Mouse (Mus musculus) splenic B cell, adult 2 months (primary cell): ENCODE measurements around the gene Mthfsl.
"Not testable (repeated sequence)": the region's sequence is repeated elsewhere in the genome, so short reads cannot be mapped to it uniquely, and the experiment has no call there.

ENCODE experiments used
- DNase-seq: peaks from one replicate; pipeline ENCODE4 v3.0.0-alpha.2; 2011; ENCODE audit warnings: low read depth, low spot score
- H3K27me3 ChIP-seq: 2 replicates; pipeline ENCODE4 v1.6.1; 2012; ENCODE audit warnings: mild to moderate bottlenecking, low read length, moderate library complexity, mixed read lengths; ENCODE audit not compliant: control insufficient read depth, poor library complexity, insufficient read depth, severe bottlenecking
- H3K36me3 ChIP-seq: 2 replicates; pipeline ENCODE4 v1.6.1; 2012; ENCODE audit warnings: mild to moderate bottlenecking, low read length, moderate library complexity, mixed read lengths; ENCODE audit not compliant: control insufficient read depth, poor library complexity, insufficient read depth, severe bottlenecking

Gene Mthfsl

GRCm38 (mm10) chr9:88710910-88711438, 9.1 kb downstream of the Mthfsl start:
- not testable (repeated sequence) for H3K27me3 ChIP-seq, DNase-seq, H3K36me3 ChIP-seq

GRCm38 (mm10) chr9:88710439-88710838, 9.7 kb downstream of the Mthfsl start:
- not testable (repeated sequence) for DNase-seq, H3K27me3 ChIP-seq, H3K36me3 ChIP-seq

GRCm38 (mm10) chr9:88709794-88710193, 10.3 kb downstream of the Mthfsl start:
- not testable (repeated sequence) for H3K36me3 ChIP-seq, H3K27me3 ChIP-seq, DNase-seq

GRCm38 (mm10) chr9:88709304-88709703, 10.8 kb downstream of the Mthfsl start:
- Histone ChIP-seq H3K36me3 (no peaks in the 10 kb centered on the region), H3K27me3 (no peaks in the 10 kb centered on the region)
- no peak for DNase-seq

GRCm38 (mm10) chr9:88706700-88707099, 13.4 kb downstream of the Mthfsl start:
- Histone ChIP-seq H3K27me3 (no peaks in the 10 kb centered on the region), H3K36me3 (no peaks in the 10 kb centered on the region)
- DNase-seq: no peak

GRCm38 (mm10) chr9:88705157-88705556, 14.9 kb downstream of the Mthfsl start:
- not testable (repeated sequence) for H3K36me3 ChIP-seq, DNase-seq, H3K27me3 ChIP-seq

GRCm38 (mm10) chr9:88698746-88699145, 21.4 kb downstream of the Mthfsl start:
- DNase-seq: not testable (repeated sequence)

GRCm38 (mm10) chr9:88691307-88691706, 28.8 kb downstream of the Mthfsl start:
- not testable (repeated sequence) for H3K36me3 ChIP-seq, H3K27me3 ChIP-seq, DNase-seq

More at GRCm38 (mm10) chr9:88698746-88699145, 21.4 kb downstream of the Mthfsl start:
- H3K36me3 ChIP-seq, H3K27me3 ChIP-seq: not testable (repeated sequence)

GRCm38 (mm10) chr9:88689451-88689850, 30.6 kb downstream of the Mthfsl start:
- H3K36me3 ChIP-seq, DNase-seq, H3K27me3 ChIP-seq: not testable (repeated sequence)

- H3K27me3 ChIP-seq, DNase-seq, H3K36me3 ChIP-seq: not testable (repeated sequence)
These were observed 33.4 kb downstream of the Mthfsl start for GRCm38 (mm10) chr9:88686719-88687118.

- H3K36me3 ChIP-seq, DNase-seq, H3K27me3 ChIP-seq: not testable (repeated sequence)
These were observed 61.8 kb downstream of the Mthfsl start for GRCm38 (mm10) chr9:88658341-88658740.

GRCm38 (mm10) chr9:88650742-88651141, 69.4 kb downstream of the Mthfsl start:
- not testable (repeated sequence) for DNase-seq, H3K27me3 ChIP-seq, H3K36me3 ChIP-seq
